Mouse (Mus musculus) embryonic facial prominence, embryonic 14.5 days (tissue): ENCODE measurements around the gene Fastkd3. TPM values are rescaled to one million over a fixed set of nuclear protein-coding genes. Genes with fewer than 3 reads are reported as not detected.

Source experiments
- ATAC-seq: fragments of 200-750 bp; cut with Nextera tagmentation; 2 replicates; pipeline ENCODE4 v1.8.0; 2017; ENCODE audit warnings: low read depth, moderate number of reproducible peaks, moderate TSS enrichment
- DNase-seq: peaks from one replicate; pipeline ENCODE4 v3.0.0-alpha.2; 2015; ENCODE audit warnings: low spot score
- H3K27ac ChIP-seq: fragments of 300-500 bp; sonication (generic); replicated peaks from 2 replicates; pipeline ENCODE4 v1.5.1; 2014; ENCODE audit warnings: low read depth, mild to moderate bottlenecking, low read length, moderate library complexity
- H3K27me3 ChIP-seq: fragments of 300-500 bp; sonication (generic); replicated peaks from 2 replicates; pipeline ENCODE4 v1.6.1; 2014; ENCODE audit warnings: low read length; ENCODE audit not compliant: control insufficient read depth, insufficient read depth
- H3K36me3 ChIP-seq: fragments of 300-500 bp; sonication (generic); 2 replicates; pipeline ENCODE4 v1.6.1; 2014; ENCODE audit warnings: low read length, mixed read lengths; ENCODE audit not compliant: control insufficient read depth, insufficient read depth
- H3K4me1 ChIP-seq: fragments of 300-500 bp; sonication (generic); 2 replicates; pipeline ENCODE4 v1.6.1; 2014; ENCODE audit warnings: antibody characterized with exemption, low read length; ENCODE audit not compliant: control insufficient read depth, insufficient read depth
- H3K4me2 ChIP-seq: fragments of 300-500 bp; sonication (generic); 2 replicates; pipeline ENCODE4 v1.6.1; 2014; ENCODE audit warnings: low read depth, mild to moderate bottlenecking, low read length, moderate library complexity, mixed read lengths
- H3K4me3 ChIP-seq: fragments of 300-500 bp; sonication (generic); 2 replicates; pipeline ENCODE4 v1.5.1; 2014; ENCODE audit warnings: low read depth, mild to moderate bottlenecking, low read length
- H3K9ac ChIP-seq: fragments of 300-500 bp; sonication (generic); 2 replicates; pipeline ENCODE4 v1.6.1; 2014; ENCODE audit warnings: low read depth, mild to moderate bottlenecking, low read length, moderate library complexity, mixed read lengths
- H3K9me3 ChIP-seq: fragments of 300-500 bp; sonication (generic); 2 replicates; pipeline ENCODE4 v1.6.1; 2016; ENCODE audit warnings: low read length; ENCODE audit not compliant: control insufficient read depth
- WGBS: fragments of 180-500 bp; shearing (Covaris S2); extraction: QIAGEN DNeasy Blood & Tissue Kit; methylation state at CpG from one replicate; pipeline ENCODE4 v1.1.7; 2014; 5-methylcytosine and 5-hydroxymethylcytosine counted together
- polyA plus RNA-seq: library from polyadenylated mRNA; unstranded; fragments of >200 nt; fragmentation: Nextera tagmentation; extraction: Ambion mirVana; gene quantifications from 2 replicates; pipeline ENCODE4 v1.2.1, GENCODE M21; 2014

Gene Fastkd3
- polyA plus RNA-seq, 1 experiment from 2014 or later, result 25.1 TPM

- no peaks in the 10 kb centered on the region for H3K36me3 ChIP-seq
- no peak overlapping the region for H3K27ac ChIP-seq
- peaks cover 3% of the 10 kb centered on the region; the same call in 1 of the 2 replicates for H3K4me1 ChIP-seq
- no peak overlapping the region for H3K4me3 ChIP-seq
- no peaks in the 10 kb centered on the region for H3K9me3 ChIP-seq
- H3K4me2 ChIP-seq, result no peak overlapping the region
- ATAC-seq (no peak), DNase-seq (no peak)
- H3K9ac ChIP-seq, result no peak overlapping the region
- no peaks in the 10 kb centered on the region for H3K27me3 ChIP-seq
These were observed 16.9 kb downstream of the Fastkd3 start for GRCm38 (mm10) chr13:68598953-68599352.

DNA sequence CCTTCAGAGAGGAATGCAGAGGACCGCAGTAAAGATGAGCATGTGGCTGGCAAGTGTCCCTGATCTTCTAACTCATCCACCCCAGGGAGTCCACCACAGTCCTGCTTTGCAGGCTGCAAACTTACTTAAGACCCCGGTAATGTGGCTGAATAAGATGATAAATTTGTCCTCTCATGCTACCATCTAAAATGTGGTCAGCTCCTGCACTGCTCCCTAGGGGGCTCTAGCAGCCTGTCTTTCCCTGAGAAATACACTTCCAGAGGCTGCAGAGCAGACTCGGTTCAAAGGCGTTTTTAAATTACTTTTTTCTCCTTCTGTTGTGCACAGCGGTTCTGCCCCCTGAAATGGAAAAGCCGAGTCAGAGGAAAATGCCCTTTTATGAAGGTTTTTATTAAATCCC lies 19.1 kb downstream of the Fastkd3 start:
- H3K27me3 ChIP-seq, result no peaks in the 10 kb centered on the region
- no peaks in the 10 kb centered on the region for H3K9me3 ChIP-seq
- ATAC-seq (no peak; the same call in 1 of the 2 replicates), DNase-seq (peak; percentile 82)
- H3K36me3 ChIP-seq, result no peaks in the 10 kb centered on the region
- H3K9ac ChIP-seq, result 0 out of 2 replicates have a peak overlapping the region, but pooled peaks have one; percentile 17
- peaks cover 3% of the 10 kb centered on the region; the same call in 1 of the 2 replicates for H3K4me1 ChIP-seq
- 7% methylated on average over 6 of the region's 6 CpGs for WGBS
- H3K27ac ChIP-seq, result no peak overlapping the region
- no peak overlapping the region for H3K4me2 ChIP-seq
- no peak overlapping the region for H3K4me3 ChIP-seq

DNA sequence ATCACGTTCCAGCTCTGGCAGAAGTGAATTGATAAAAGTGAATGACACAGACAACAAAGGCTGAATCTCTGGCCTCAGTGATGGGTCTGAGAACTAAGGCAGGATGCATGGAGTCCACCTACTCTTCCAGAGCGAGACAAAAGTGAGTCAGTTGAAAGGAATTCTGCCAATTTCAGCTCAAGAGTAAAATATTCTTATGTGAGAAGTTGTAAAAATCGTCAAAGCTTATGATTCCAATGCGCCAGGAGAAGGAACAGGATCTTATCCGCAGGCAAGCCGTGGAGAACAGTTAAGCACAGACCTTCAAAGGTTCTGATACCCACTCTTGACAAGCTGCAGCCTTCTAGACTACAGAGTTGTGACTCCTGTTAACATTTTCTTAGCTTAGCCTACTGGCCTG lies 21.1 kb downstream of the Fastkd3 start:
- no peaks in the 10 kb centered on the region for H3K27me3 ChIP-seq
- H3K4me3 ChIP-seq, result no peak overlapping the region
- no peak overlapping the region for H3K4me2 ChIP-seq
- H3K36me3 ChIP-seq, result no peaks in the 10 kb centered on the region
- peaks cover 3% of the 10 kb centered on the region; the same call in 1 of the 2 replicates for H3K4me1 ChIP-seq
- WGBS, result 78% methylated on average over 6 of the region's 6 CpGs
- H3K27ac ChIP-seq, result no peak overlapping the region
- ATAC-seq, result no peak
- H3K9me3 ChIP-seq, result no peaks in the 10 kb centered on the region
- H3K9ac ChIP-seq, result no peak overlapping the region
- DNase-seq, result no peak

GRCm38 (mm10) chr13:68605689-68606126 lies 23.7 kb downstream of the Fastkd3 start:
- no peak overlapping the region for H3K27ac ChIP-seq

DNA sequence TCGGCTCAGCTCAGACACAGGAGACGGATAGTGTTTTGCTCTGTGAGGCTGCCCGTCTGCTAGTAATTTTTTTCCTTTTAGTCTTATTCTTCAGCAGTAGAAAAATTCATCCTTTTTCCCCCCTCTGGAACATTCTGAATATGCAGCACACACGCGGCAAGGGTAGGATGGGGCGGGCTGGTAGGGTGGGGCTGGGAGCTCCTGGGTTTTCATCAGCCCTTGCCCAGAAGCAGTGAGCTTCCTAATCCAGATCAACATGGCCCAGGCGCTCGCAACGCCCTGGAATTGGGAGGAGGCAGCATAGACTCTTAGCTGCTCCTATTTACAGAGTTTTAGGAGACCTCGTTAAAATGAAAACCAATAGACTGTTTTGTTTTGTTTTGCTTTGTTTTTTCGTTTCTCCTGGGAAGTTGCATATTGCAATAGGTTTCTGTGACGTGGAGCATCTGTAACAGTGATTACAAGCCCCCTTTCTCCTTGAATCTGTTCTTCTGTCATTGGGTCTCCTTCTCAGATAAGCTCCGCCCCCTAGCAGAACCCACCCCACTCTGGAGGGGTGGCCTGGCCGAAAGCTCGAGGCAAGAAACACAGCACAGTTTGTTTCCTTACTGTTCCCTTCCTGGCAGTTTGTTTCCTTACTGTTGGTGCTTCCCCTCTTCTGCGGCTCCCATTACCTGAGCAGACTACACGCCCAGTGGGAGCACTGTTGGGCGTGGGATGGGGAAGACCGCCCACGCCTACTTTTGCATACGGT lies 25.8 kb downstream of the Fastkd3 start:
- 34% methylated on average over 21 of the region's 21 CpGs for WGBS
- DNase-seq (peak; percentile 63), ATAC-seq (peak; percentile 80)
- H3K4me1 ChIP-seq, result no peaks in the 10 kb centered on the region
- H3K36me3 ChIP-seq, result no peaks in the 10 kb centered on the region
- H3K27me3 ChIP-seq, result no peaks in the 10 kb centered on the region
- peak overlapping the region; percentile 63 for H3K27ac ChIP-seq
- peak overlapping the region; percentile 20 for H3K4me3 ChIP-seq
- H3K9me3 ChIP-seq, result no peaks in the 10 kb centered on the region
- H3K4me2 ChIP-seq, result peak overlapping the region; percentile 52
- peak overlapping the region; percentile 54 for H3K9ac ChIP-seq

More at GRCm38 (mm10) chr13:68605689-68606126, 23.7 kb downstream of the Fastkd3 start:
- peak overlapping the region; percentile 12 for H3K4me3 ChIP-seq
- no peaks in the 10 kb centered on the region for H3K9me3 ChIP-seq
- peak; percentile 85 for DNase-seq
- ATAC-seq, result peak; percentile 81
- H3K4me1 ChIP-seq, result peaks cover 3% of the 10 kb centered on the region; the same call in 1 of the 2 replicates
- no peak overlapping the region for H3K9ac ChIP-seq
- peak overlapping the region; percentile 44 for H3K4me2 ChIP-seq
- no peaks in the 10 kb centered on the region for H3K27me3 ChIP-seq
- 0% methylated on average over 11 of the region's 11 CpGs for WGBS
- H3K36me3 ChIP-seq, result no peaks in the 10 kb centered on the region

GRCm38 (mm10) chr13:68622792-68623191 lies 40.8 kb downstream of the Fastkd3 start:
- H3K9me3 ChIP-seq, result no peaks in the 10 kb centered on the region
- 46% methylated on average over 6 of the region's 6 CpGs for WGBS
- H3K36me3 ChIP-seq, result no peaks in the 10 kb centered on the region
- no peak overlapping the region for H3K4me2 ChIP-seq
- no peak overlapping the region for H3K27ac ChIP-seq
- DNase-seq (peak; percentile 51), ATAC-seq (peak; percentile 67)
- no peak overlapping the region for H3K4me3 ChIP-seq
- H3K9ac ChIP-seq, result no peak overlapping the region
- no peaks in the 10 kb centered on the region for H3K27me3 ChIP-seq
- no peaks in the 10 kb centered on the region for H3K4me1 ChIP-seq

- Histone ChIP-seq H3K27ac (no peak overlapping the region), H3K4me3 (no peak overlapping the region), H3K4me2 (no peak overlapping the region), H3K9me3 (no peaks in the 10 kb centered on the region), H3K9ac (no peak overlapping the region), H3K27me3 (no peaks in the 10 kb centered on the region), H3K4me1 (no peaks in the 10 kb centered on the region), H3K36me3 (0 out of 2 replicates have a peak, but pooled peaks cover 4% of the 10 kb centered on the region)
- ATAC-seq, result no peak
- DNase-seq, result no peak
- 61% methylated on average over 3 of the region's 3 CpGs for WGBS
These were observed 45.0 kb downstream of the Fastkd3 start for GRCm38 (mm10) chr13:68627041-68627440.
